Mouse (Mus musculus): Measurements from ENCODE around the gene Olfr259. TPM values are rescaled to one million over a fixed set of nuclear protein-coding genes. Genes with fewer than 3 reads are reported as not detected.

Olfr259 gene
- total RNA-seq (2023) = not detected

GRCm38 (mm10) chr2:87114467-87114866 lies at the start of gene Olfr259:
Gene Olfr259 (minus strand): TSS chr2:87114567.

GRCm38 (mm10) chr2:87152524-87152923 lies 38.2 kb upstream of the Olfr259 start, which contains the start of gene Olfr1111:
Gene Olfr1111 (minus strand): TSS chr2:87152624.

GRCm38 (mm10) chr2:87140200-87140599 lies 25.8 kb upstream of the Olfr259 start, which contains the start of gene Olfr1110:
Gene Olfr1110 (minus strand): TSS chr2:87140300.

GRCm38 (mm10) chr2:87095908-87096307 lies 18.5 kb downstream of the Olfr259 start, which contains the start of gene Olfr1109:
Gene Olfr1109 (minus strand): TSS chr2:87096008.

GRCm38 (mm10) chr2:87075717-87076116 lies 38.6 kb downstream of the Olfr259 start, which contains the start of gene Olfr1107:
Gene Olfr1107 (minus strand): TSS chr2:87075817.

Other genes starting within 250 kb of the Olfr259 start
- gene Gm13723, start 239.8 kb downstream of the Olfr259 start, total RNA-seq (2023) = not detected
- not detected for gene Olfr1097, start 222.4 kb downstream of the Olfr259 start, total RNA-seq (2023)
- gene Olfr1098, start 190.0 kb downstream of the Olfr259 start, total RNA-seq (2023) = not detected
- not detected for gene Olfr1099, start 153.9 kb downstream of the Olfr259 start, total RNA-seq (2023)
- gene Olfr1100, start 134.6 kb downstream of the Olfr259 start, total RNA-seq (2023) = not detected
- not detected for gene Olfr1101, start 123.3 kb downstream of the Olfr259 start, total RNA-seq (2023)
- gene Olfr1102, start 116.2 kb downstream of the Olfr259 start, total RNA-seq (2023) = not detected
- not detected for gene Olfr1104, start 87.5 kb downstream of the Olfr259 start, total RNA-seq (2023)
- gene Olfr1105, start 78.0 kb downstream of the Olfr259 start, total RNA-seq (2023) = not detected
- gene Olfr1106, start 62.3 kb downstream of the Olfr259 start, total RNA-seq (2023) = not detected
- gene Olfr1107, start 38.8 kb downstream of the Olfr259 start, total RNA-seq (2023) = not detected
- gene Olfr1109, start 18.6 kb downstream of the Olfr259 start, total RNA-seq (2023) = not detected
- not detected for gene Olfr1110, start 25.7 kb upstream of the Olfr259 start, total RNA-seq (2023)
- gene Olfr1111, start 38.1 kb upstream of the Olfr259 start, total RNA-seq (2023) = not detected
- not detected for gene Olfr1112, start 73.2 kb upstream of the Olfr259 start, total RNA-seq (2023)
- not detected for gene Olfr1113, start 94.4 kb upstream of the Olfr259 start, total RNA-seq (2023)
- gene Olfr1115, start 133.4 kb upstream of the Olfr259 start, total RNA-seq (2023) = not detected
- gene Olfr1116, start 153.0 kb upstream of the Olfr259 start, total RNA-seq (2023) = not detected
- gene Olfr1118, start 193.0 kb upstream of the Olfr259 start, total RNA-seq (2023) = not detected
- not detected for gene Olfr1120, start 240.2 kb upstream of the Olfr259 start, total RNA-seq (2023)